Mouse (Mus musculus): ENCODE results near the gene S1pr5.

DNA sequence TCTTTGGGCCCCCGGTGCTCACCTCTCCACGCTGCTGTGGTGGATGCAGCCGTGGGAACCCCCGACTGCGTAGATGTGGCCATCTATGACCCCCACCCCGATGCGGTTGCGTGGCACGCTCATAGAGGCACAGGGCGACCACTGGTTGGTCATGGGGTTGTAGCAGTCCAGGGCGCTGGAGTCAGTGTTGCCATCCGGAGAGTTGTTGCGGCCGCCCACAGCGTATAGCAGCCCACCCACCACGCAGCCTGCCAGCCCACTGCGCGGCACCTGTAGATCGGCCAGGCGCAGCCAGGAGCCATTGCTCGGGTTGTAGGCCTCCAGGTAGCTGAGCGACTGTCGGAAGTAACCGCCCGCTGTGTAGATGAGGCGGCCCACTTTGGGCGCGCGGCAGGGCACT lies 14.9 kb downstream of the S1pr5 start:
- TF ChIP-seq CTCF (IDR thresholded peaks at IDR 0.05; ENCODE audit: extremely low read depth, insufficient read length, insufficient replicate concordance, low read depth, low read length), result no peak
- no peak for TF ChIP-seq POLR2A (IDR thresholded peaks at IDR 0.05; ENCODE audit: low read depth, low read length)

Measured in small intestine, adult 2 months (tissue).